Mouse (Mus musculus) intestine, postnatal 0 days (tissue): ENCODE measurements at regions not wholly inside any gene's neighbourhood (a gene's known extent, or its start where the extent isn't known, plus 50 kb on each side); places are given as distances from the start of the nearest gene placed in this dataset.
"Not testable (repeated sequence)": the region's sequence is repeated elsewhere in the genome, so short reads cannot be mapped to it uniquely, and the experiment has no call there.

Source experiments
- ATAC-seq: fragments of 200-750 bp; cut with Nextera tagmentation; 2 replicates; pipeline ENCODE4 v1.8.0; 2017; ENCODE audit warnings: mild to moderate bottlenecking, moderate TSS enrichment, moderate library complexity
- H3K27ac ChIP-seq: fragments of 300-500 bp; sonication (generic); 2 replicates; pipeline ENCODE4 v1.5.1; 2014; ENCODE audit warnings: mild to moderate bottlenecking, low read depth, low read length, moderate library complexity
- H3K27me3 ChIP-seq: fragments of 300-500 bp; sonication (generic); replicated peaks from 2 replicates; pipeline ENCODE4 v1.6.1; 2014; ENCODE audit warnings: low read length, mixed read lengths; ENCODE audit not compliant: control insufficient read depth, insufficient read depth
- H3K36me3 ChIP-seq: fragments of 300-500 bp; sonication (generic); 2 replicates; pipeline ENCODE4 v1.6.1; 2014; ENCODE audit warnings: mild to moderate bottlenecking, moderate library complexity; ENCODE audit not compliant: control insufficient read depth, insufficient read depth
- H3K4me1 ChIP-seq: fragments of 300-500 bp; sonication (generic); replicated peaks from 2 replicates; pipeline ENCODE4 v1.6.1; 2014; ENCODE audit warnings: antibody characterized with exemption, low read length, mixed read lengths; ENCODE audit not compliant: control insufficient read depth, insufficient read depth
- H3K4me2 ChIP-seq: fragments of 300-500 bp; sonication (generic); replicated peaks from 2 replicates; pipeline ENCODE4 v1.6.1; 2014; ENCODE audit warnings: low read depth, mild to moderate bottlenecking, moderate library complexity
- H3K4me3 ChIP-seq: fragments of 300-500 bp; sonication (generic); 2 replicates; pipeline ENCODE4 v1.5.1; 2014; ENCODE audit warnings: low read depth, low read length
- H3K9ac ChIP-seq: fragments of 300-500 bp; sonication (generic); 2 replicates; pipeline ENCODE4 v1.6.1; 2014; ENCODE audit warnings: mild to moderate bottlenecking, low read depth, low read length
- H3K9me3 ChIP-seq: fragments of 300-500 bp; sonication (generic); 2 replicates; pipeline ENCODE4 v1.6.1; 2016; ENCODE audit warnings: mixed run types; ENCODE audit not compliant: control insufficient read depth
- WGBS: fragments of 180-500 bp; shearing (Covaris S2); extraction: QIAGEN DNeasy Blood & Tissue Kit; methylation state at CpG from one replicate; pipeline ENCODE4 v1.1.7; 2014; 5-methylcytosine and 5-hydroxymethylcytosine counted together

GRCm38 (mm10) chr12:22623205-22623604 lies 1156.9 kb downstream of the Gm10330 start:
- WGBS = no CpG with 5 or more reads among the region's 45 CpGs
- H3K27me3 ChIP-seq, H3K9ac ChIP-seq, H3K4me2 ChIP-seq, H3K36me3 ChIP-seq, H3K4me1 ChIP-seq, H3K27ac ChIP-seq, H3K9me3 ChIP-seq, H3K4me3 ChIP-seq: not testable (repeated sequence)
- ATAC-seq = peak; percentile 63; the same call in 1 of the 2 replicates
